Mouse (Mus musculus) limb, embryonic 15.5 days (tissue): Measurements from ENCODE around the gene Pxmp4. TPM values are rescaled to one million over a fixed set of nuclear protein-coding genes. Genes with fewer than 3 reads are reported as not detected.
A peak's percentile ranks its signal among the peaks of the same experiment; 100 is the strongest.

Source experiments
- ATAC-seq: fragments of 200-750 bp; cut with Nextera tagmentation; 2 replicates; pipeline ENCODE4 v1.8.0; 2017; ENCODE audit warnings: low read depth, moderate TSS enrichment; ENCODE audit not compliant: insufficient number of reproducible peaks, low FRiP score, low TSS enrichment
- H3K27ac ChIP-seq: fragments of 300-500 bp; sonication (generic); 2 replicates; pipeline ENCODE4 v1.5.1; 2015; ENCODE audit warnings: moderate library complexity, mild to moderate bottlenecking, inconsistent platforms
- H3K27me3 ChIP-seq: fragments of 300-500 bp; sonication (generic); 2 replicates; pipeline ENCODE4 v1.6.1; 2015; ENCODE audit warnings: inconsistent platforms
- H3K36me3 ChIP-seq: fragments of 300-500 bp; sonication (generic); 2 replicates; pipeline ENCODE4 v1.6.1; 2015; ENCODE audit warnings: inconsistent platforms
- H3K4me1 ChIP-seq: fragments of 300-500 bp; sonication (generic); 2 replicates; pipeline ENCODE4 v1.6.1; 2015; ENCODE audit warnings: inconsistent platforms
- H3K4me2 ChIP-seq: fragments of 300-500 bp; sonication (generic); 2 replicates; pipeline ENCODE4 v1.6.1; 2015; ENCODE audit warnings: mild to moderate bottlenecking, inconsistent platforms
- H3K4me3 ChIP-seq: fragments of 300-500 bp; sonication (generic); 2 replicates; pipeline ENCODE4 v1.5.1; 2015; ENCODE audit warnings: mild to moderate bottlenecking, inconsistent platforms
- H3K9ac ChIP-seq: fragments of 300-500 bp; sonication (generic); 2 replicates; pipeline ENCODE4 v1.6.1; 2015; ENCODE audit warnings: inconsistent platforms
- H3K9me3 ChIP-seq: fragments of 300-500 bp; sonication (generic); 2 replicates; pipeline ENCODE4 v1.6.1; 2016; ENCODE audit warnings: inconsistent platforms
- WGBS: fragments of 180-500 bp; shearing (Covaris S2); methylation state at CpG from one replicate; pipeline ENCODE4 v1.1.7; 2015; 5-methylcytosine and 5-hydroxymethylcytosine counted together
- polyA plus RNA-seq: library from polyadenylated mRNA; unstranded; fragments of >200 nt; fragmentation: Nextera tagmentation; extraction: Ambion mirVana; gene quantifications from 2 replicates; pipeline ENCODE4 v1.2.1, GENCODE M21; 2015

Gene Pxmp4
- polyA plus RNA-seq, 1 experiment from 2014 or later = 30.8 TPM

DNA sequence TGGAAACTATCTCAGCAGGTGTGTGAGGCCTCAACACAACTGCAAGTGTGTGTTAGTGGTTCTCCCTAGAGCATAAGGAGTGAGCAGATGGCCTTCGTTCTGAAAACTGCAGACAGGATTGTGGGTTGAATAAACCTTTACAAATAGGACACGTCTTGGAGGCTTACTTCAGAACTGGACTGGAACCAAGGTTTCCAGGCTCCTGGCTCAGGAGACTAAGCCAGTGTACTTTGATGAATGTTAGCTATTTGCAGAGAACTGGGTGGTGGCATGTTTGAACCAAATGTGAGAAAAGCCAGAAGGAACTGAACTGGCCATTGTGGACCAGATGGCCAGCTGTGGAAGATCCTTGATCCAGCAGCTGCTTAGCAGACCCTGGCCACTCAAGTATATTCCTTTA is 65.2 kb downstream of the Pxmp4 start:
- no peaks in the 10 kb centered on the region; the same call in 1 of the 2 replicates for H3K4me1 ChIP-seq
- H3K36me3 ChIP-seq = peaks cover 31% of the 10 kb centered on the region
- H3K9ac ChIP-seq = no peak overlapping the region
- ATAC-seq = no peak
- H3K27ac ChIP-seq = 0 out of 2 replicates have a peak overlapping the region, but pooled peaks have one; percentile 48
- H3K4me3 ChIP-seq = no peak overlapping the region
- no peaks in the 10 kb centered on the region for H3K27me3 ChIP-seq
- no peak overlapping the region for H3K4me2 ChIP-seq
- no peaks in the 10 kb centered on the region for H3K9me3 ChIP-seq
- WGBS = 49% methylated on average over 2 of the region's 2 CpGs

Other genes starting within 250 kb of the Pxmp4 start
- 15.9 and 18.1 TPM in 2 replicates for gene Cdk5rap1, start 230.7 kb downstream of the Pxmp4 start, polyA plus RNA-seq
- gene Snta1, start 195.6 kb downstream of the Pxmp4 start, polyA plus RNA-seq = 10.2 and 14.5 TPM in 2 replicates
- 37.7 and 41.3 TPM in 2 replicates for gene Cbfa2t2, start 167.2 kb downstream of the Pxmp4 start, polyA plus RNA-seq
- gene 1700003F12Rik, start 56.6 kb downstream of the Pxmp4 start, polyA plus RNA-seq = 0.67 and 0.71 TPM in 2 replicates
- 0.19 and 0.37 TPM in 2 replicates for gene Actl10, start 51.9 kb downstream of the Pxmp4 start, polyA plus RNA-seq
- gene Necab3, start 44.8 kb downstream of the Pxmp4 start, polyA plus RNA-seq = 3.7 and 4.0 TPM in 2 replicates
- 18.3 and 23.1 TPM in 2 replicates for gene E2f1, start 33.8 kb downstream of the Pxmp4 start, polyA plus RNA-seq
- 1.2 and 1.5 TPM in 2 replicates for gene Zfp341, start 9.6 kb upstream of the Pxmp4 start, polyA plus RNA-seq
- 0.67 TPM in 1 of 2 replicates, not detected in the other for gene 4930519P11Rik, start 9.7 kb upstream of the Pxmp4 start, polyA plus RNA-seq
- gene Chmp4b, start 48.0 kb upstream of the Pxmp4 start, polyA plus RNA-seq = 31.6 and 36.9 TPM in 2 replicates
- not detected in 2 replicates for gene Gm14214, start 166.3 kb upstream of the Pxmp4 start, polyA plus RNA-seq
- 40.2 and 53.6 TPM in 2 replicates for gene Raly, start 187.4 kb upstream of the Pxmp4 start, polyA plus RNA-seq
- gene a, start 187.7 kb upstream of the Pxmp4 start, polyA plus RNA-seq = 16.4 and 21.4 TPM in 2 replicates